Mouse (Mus musculus): Measurements from ENCODE around the gene Pappa2. TPM values are rescaled to one million over a fixed set of nuclear protein-coding genes. Genes with fewer than 3 reads are reported as not detected.

Gene Pappa2
- polyA plus RNA-seq (2017; shearing (Covaris generic)) = not detected

DNA sequence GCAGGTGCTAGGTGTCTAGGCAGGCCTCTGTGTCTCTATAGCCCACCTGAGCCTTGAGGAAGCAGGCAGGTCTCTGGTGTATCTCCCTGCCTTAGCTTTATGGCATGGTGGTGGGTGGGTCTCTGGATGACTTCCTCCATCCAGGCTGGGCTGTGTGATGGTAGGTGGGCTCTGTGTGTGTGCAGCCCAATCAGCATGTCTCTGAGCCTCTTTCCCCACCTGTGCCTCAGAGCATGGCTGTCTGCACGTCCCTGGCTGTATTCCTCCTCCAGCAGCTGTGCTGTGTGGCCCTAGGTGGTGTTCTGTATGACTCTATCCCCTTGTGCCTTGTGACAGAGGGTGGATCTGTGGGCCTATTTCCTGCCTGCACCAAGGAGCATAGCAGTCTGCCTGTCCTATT, at the start of gene Pappa2:
Gene Pappa2, minus strand, starts transcription at position 101 of the 400 bp plus-strand sequence.

Data from CD4-positive, CD25-positive, alpha-beta regulatory T cell (primary cell).